Mouse (Mus musculus): Measurements from ENCODE around the gene Hist1h4c. TPM values are rescaled to one million over a fixed set of nuclear protein-coding genes. Genes with fewer than 3 reads are reported as not detected.

Hist1h4c gene
- polyA plus RNA-seq, 1 experiment from 2014 or later = 4.2 TPM

DNA sequence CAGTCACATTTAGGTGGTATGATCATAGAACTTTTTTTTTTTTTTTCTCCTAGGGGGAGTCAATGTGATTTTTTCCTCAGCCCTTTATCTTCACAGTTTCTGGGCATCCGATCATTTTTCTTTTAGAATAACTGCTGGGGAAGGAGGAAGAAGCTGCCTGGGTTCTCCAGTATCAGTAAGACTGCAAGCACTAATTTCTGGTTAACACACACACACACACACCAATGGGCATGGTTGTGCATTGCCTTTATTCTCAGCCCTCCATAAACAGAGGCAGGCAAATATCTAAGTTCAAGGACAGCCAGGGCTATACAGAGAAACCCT lies 15.7 kb downstream of the Hist1h4c start:
- no peak for ATAC-seq (ENCODE audit: insufficient number of reproducible peaks, low FRiP score, low TSS enrichment, low read depth)
- Histone ChIP-seq H3K4me1 (peaks cover 12% of the 10 kb centered on the region), H3K4me2 (replicated peaks) (peak overlapping the region; percentile 50), H3K36me3 (no peaks in the 10 kb centered on the region), H3K4me3 (replicated peaks) (peak overlapping the region; percentile 51), H3K27me3 (no peaks in the 10 kb centered on the region), H3K9me3 (replicated peaks) (no peaks in the 10 kb centered on the region), H3K27ac (replicated peaks) (peak overlapping the region; percentile 94), H3K9ac (0 out of 2 replicates have a peak overlapping the region, but pooled peaks have one; percentile 35)
- WGBS = 64% methylated on average over 1 of the region's 1 CpGs

DNA sequence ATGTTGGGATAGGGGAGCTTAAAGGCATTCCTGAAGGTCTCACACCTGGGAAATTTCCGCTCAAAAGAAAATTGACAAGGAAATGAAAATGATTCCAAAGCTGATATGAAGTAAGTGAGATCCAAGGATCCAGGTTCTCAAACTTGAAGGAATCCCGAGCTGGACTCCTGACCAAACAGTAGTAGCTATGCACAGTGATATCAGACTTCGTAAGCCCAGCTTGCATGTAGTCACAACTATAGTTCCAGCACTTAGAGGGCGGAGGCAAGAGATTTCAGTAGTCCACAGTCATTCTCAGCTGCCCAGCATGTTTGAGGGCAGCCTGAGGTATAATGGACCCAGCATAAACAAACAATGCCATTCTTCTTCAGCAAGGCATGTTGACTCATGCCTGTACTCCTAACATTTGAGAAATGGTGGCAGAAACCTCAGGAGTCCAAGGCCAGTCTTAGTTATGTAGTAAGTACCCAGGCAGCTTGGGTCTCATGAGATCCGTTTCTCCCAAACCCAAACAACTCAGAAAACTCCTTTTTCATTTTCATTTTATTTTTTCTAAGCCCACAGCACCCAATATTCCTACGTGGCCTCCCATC lies 16.2 kb downstream of the Hist1h4c start:
- Histone ChIP-seq H3K4me1 (peaks cover 12% of the 10 kb centered on the region), H3K4me3 (replicated peaks) (no peak overlapping the region), H3K27ac (replicated peaks) (no peak overlapping the region), H3K27me3 (no peaks in the 10 kb centered on the region), H3K9me3 (replicated peaks) (no peaks in the 10 kb centered on the region), H3K36me3 (no peaks in the 10 kb centered on the region), H3K4me2 (replicated peaks) (no peak overlapping the region), H3K9ac (no peak overlapping the region)
- ATAC-seq (ENCODE audit: insufficient number of reproducible peaks, low FRiP score, low TSS enrichment, low read depth) = no peak
- WGBS = 81% methylated on average over 6 of the region's 6 CpGs

DNA sequence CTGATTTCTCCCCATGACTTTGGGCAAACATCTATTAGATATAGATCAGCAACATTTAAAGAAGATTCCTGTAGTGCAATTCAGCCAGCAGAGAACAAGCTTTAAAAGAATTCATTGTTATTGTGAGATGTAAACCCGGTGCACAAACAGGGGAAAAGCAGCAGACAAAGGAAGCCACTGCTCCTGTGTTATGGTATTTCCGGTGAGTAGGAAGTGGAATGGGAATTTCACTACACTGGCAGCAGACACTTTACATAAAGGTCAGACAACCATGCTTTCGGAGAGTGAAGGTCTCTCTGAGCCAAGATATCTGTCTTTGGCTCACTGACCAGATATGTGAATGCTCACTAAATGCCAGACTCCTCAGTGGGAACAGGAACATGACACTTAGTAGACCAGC lies 35.7 kb downstream of the Hist1h4c start:
- WGBS = 68% methylated on average over 3 of the region's 3 CpGs
- no peaks in the 10 kb centered on the region for H3K36me3 ChIP-seq
- H3K27ac ChIP-seq (replicated peaks) = no peak overlapping the region
- H3K9me3 ChIP-seq (replicated peaks) = no peaks in the 10 kb centered on the region
- H3K4me2 ChIP-seq (replicated peaks) = no peak overlapping the region
- ATAC-seq (ENCODE audit: insufficient number of reproducible peaks, low FRiP score, low TSS enrichment, low read depth) = no peak
- H3K9ac ChIP-seq = no peak overlapping the region
- no peaks in the 10 kb centered on the region for H3K27me3 ChIP-seq
- no peak overlapping the region for H3K4me3 ChIP-seq (replicated peaks)
- H3K4me1 ChIP-seq = no peaks in the 10 kb centered on the region

DNA sequence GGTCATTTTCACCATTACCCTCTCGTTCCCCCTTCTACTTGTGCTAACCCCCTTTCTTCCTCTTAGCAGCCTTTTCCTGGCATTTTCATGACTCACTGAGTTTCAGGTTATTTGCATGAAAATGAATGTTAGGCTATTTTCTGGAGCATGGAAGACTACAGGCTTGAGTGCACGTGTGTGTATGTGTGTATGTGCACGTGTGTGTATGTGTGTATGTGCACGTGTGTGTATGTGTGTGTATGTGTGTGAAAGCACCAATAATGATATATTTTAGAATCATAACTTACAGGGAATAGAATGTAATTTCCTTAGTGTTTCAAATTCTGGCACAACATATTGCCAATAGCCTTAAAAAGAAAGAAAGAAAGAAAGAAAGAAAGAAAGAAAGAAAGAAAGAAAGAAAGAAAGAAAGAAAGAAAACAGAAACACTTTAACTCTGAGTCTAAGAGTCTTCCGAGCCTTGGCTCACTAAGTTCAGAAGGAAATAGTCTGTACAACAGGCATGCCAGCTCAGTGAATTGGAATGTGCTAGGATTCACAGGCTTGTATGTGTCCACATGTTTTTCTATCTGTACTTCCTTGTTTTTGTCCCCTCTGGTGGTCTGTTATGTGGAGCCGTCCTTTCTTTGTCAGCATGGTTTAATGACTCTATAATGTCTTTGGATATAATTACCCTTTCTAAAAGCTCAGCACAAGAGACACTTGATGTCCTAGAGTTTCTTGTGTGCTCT lies 38.5 kb downstream of the Hist1h4c start:
- Histone ChIP-seq H3K27ac (replicated peaks) (no peak overlapping the region), H3K4me3 (replicated peaks) (no peak overlapping the region), H3K9me3 (replicated peaks) (no peaks in the 10 kb centered on the region), H3K9ac (no peak overlapping the region), H3K36me3 (no peaks in the 10 kb centered on the region), H3K4me2 (replicated peaks) (no peak overlapping the region), H3K4me1 (no peaks in the 10 kb centered on the region), H3K27me3 (no peaks in the 10 kb centered on the region)
- ATAC-seq (ENCODE audit: insufficient number of reproducible peaks, low FRiP score, low TSS enrichment, low read depth) = no peak
- WGBS = 67% methylated on average over 6 of the region's 6 CpGs

Small RNA genes lying within 50 kb of the gene (microRNA-seq; reads per million reads assigned to microRNA genes)
- gene Gm44314 (ENCODE audit: borderline number of aligned reads) (not detected), gene Gm44350 (ENCODE audit: borderline number of aligned reads) (not detected)

Other genes starting within 250 kb of the Hist1h4c start
- 0.04 TPM in 1 of 2 replicates, not detected in the other for gene Btn1a1, start 232.6 kb downstream of the Hist1h4c start, polyA plus RNA-seq (2015; fragmentation: Nextera tagmentation; extraction: Ambion mirVana)
- gene Btn2a2, start 209.6 kb downstream of the Hist1h4c start, polyA plus RNA-seq (2015; fragmentation: Nextera tagmentation; extraction: Ambion mirVana) = 0.55 and 0.65 TPM in 2 replicates
- 6.1 and 7.1 TPM in 2 replicates for gene Hist1h4h, start 167.4 kb downstream of the Hist1h4c start, polyA plus RNA-seq (2015; fragmentation: Nextera tagmentation; extraction: Ambion mirVana)
- 2.7 and 3.4 TPM in 2 replicates for gene Hist1h2af, start 164.5 kb downstream of the Hist1h4c start, polyA plus RNA-seq (2015; fragmentation: Nextera tagmentation; extraction: Ambion mirVana)
- 3.2 and 5.3 TPM in 2 replicates for gene Hist1h3g, start 163.0 kb downstream of the Hist1h4c start, polyA plus RNA-seq (2015; fragmentation: Nextera tagmentation; extraction: Ambion mirVana)
- 1.0 and 1.1 TPM in 2 replicates for gene Hist1h2bh, start 155.1 kb downstream of the Hist1h4c start, polyA plus RNA-seq (2015; fragmentation: Nextera tagmentation; extraction: Ambion mirVana)
- 0.25 and 0.37 TPM in 2 replicates for gene Hist1h3f, start 154.4 kb downstream of the Hist1h4c start, polyA plus RNA-seq (2015; fragmentation: Nextera tagmentation; extraction: Ambion mirVana)
- gene Hist1h4f, start 146.8 kb downstream of the Hist1h4c start, polyA plus RNA-seq (2015; fragmentation: Nextera tagmentation; extraction: Ambion mirVana) = 1.1 and 1.7 TPM in 2 replicates
- gene Hist1h1d, start 145.2 kb downstream of the Hist1h4c start, polyA plus RNA-seq (2015; fragmentation: Nextera tagmentation; extraction: Ambion mirVana) = 0.44 and 0.55 TPM in 2 replicates
- gene Hist1h3e, start 136.1 kb downstream of the Hist1h4c start, polyA plus RNA-seq (2015; fragmentation: Nextera tagmentation; extraction: Ambion mirVana) = 3.7 and 4.4 TPM in 2 replicates
- gene Hist1h2ae, start 127.2 kb downstream of the Hist1h4c start, polyA plus RNA-seq (2015; fragmentation: Nextera tagmentation; extraction: Ambion mirVana) = 53.3 and 77.8 TPM in 2 replicates
- 6.5 and 8.3 TPM in 2 replicates for gene Hist1h2bg, start 127.1 kb downstream of the Hist1h4c start, polyA plus RNA-seq (2015; fragmentation: Nextera tagmentation; extraction: Ambion mirVana)
- gene Hist1h2bf, start 124.3 kb downstream of the Hist1h4c start, polyA plus RNA-seq (2015; fragmentation: Nextera tagmentation; extraction: Ambion mirVana) = 2.8 and 3.7 TPM in 2 replicates
- 1.8 and 3.9 TPM in 2 replicates for gene Hist1h2ad, start 124.1 kb downstream of the Hist1h4c start, polyA plus RNA-seq (2015; fragmentation: Nextera tagmentation; extraction: Ambion mirVana)
- gene Hist1h3d, start 122.7 kb downstream of the Hist1h4c start, polyA plus RNA-seq (2015; fragmentation: Nextera tagmentation; extraction: Ambion mirVana) = 5.0 and 6.0 TPM in 2 replicates
- 86.2 and 107 TPM in 2 replicates for gene Hist1h4d, start 116.9 kb downstream of the Hist1h4c start, polyA plus RNA-seq (2015; fragmentation: Nextera tagmentation; extraction: Ambion mirVana)
- 2.7 and 3.6 TPM in 2 replicates for gene Hist1h2be, start 77.3 kb downstream of the Hist1h4c start, polyA plus RNA-seq (2015; fragmentation: Nextera tagmentation; extraction: Ambion mirVana)
- gene Hist1h1e, start 75.9 kb downstream of the Hist1h4c start, polyA plus RNA-seq (2015; fragmentation: Nextera tagmentation; extraction: Ambion mirVana) = 14.7 and 20.7 TPM in 2 replicates
- 1.1 and 1.3 TPM in 2 replicates for gene Hist1h2ac, start 14.5 kb downstream of the Hist1h4c start, polyA plus RNA-seq (2015; fragmentation: Nextera tagmentation; extraction: Ambion mirVana)
- gene Hist1h2bc, start 14.3 kb downstream of the Hist1h4c start, polyA plus RNA-seq (2015; fragmentation: Nextera tagmentation; extraction: Ambion mirVana) = 63.3 and 66.8 TPM in 2 replicates
- not detected in 2 replicates for gene Hist1h1t, start 2.6 kb downstream of the Hist1h4c start, polyA plus RNA-seq (2015; fragmentation: Nextera tagmentation; extraction: Ambion mirVana)
- gene Hfe, start 12.4 kb upstream of the Hist1h4c start, polyA plus RNA-seq (2015; fragmentation: Nextera tagmentation; extraction: Ambion mirVana) = 8.7 and 13.0 TPM in 2 replicates
- 36.4 TPM in 2 replicates for gene Hist1h1c, start 40.4 kb upstream of the Hist1h4c start, polyA plus RNA-seq (2015; fragmentation: Nextera tagmentation; extraction: Ambion mirVana)
- gene Hist1h3c, start 47.1 kb upstream of the Hist1h4c start, polyA plus RNA-seq (2015; fragmentation: Nextera tagmentation; extraction: Ambion mirVana) = 3.5 and 4.8 TPM in 2 replicates
- gene Hist1h2bb, start 48.3 kb upstream of the Hist1h4c start, polyA plus RNA-seq (2015; fragmentation: Nextera tagmentation; extraction: Ambion mirVana) = 2.0 and 2.1 TPM in 2 replicates
- gene Hist1h2ab, start 52.7 kb upstream of the Hist1h4c start, polyA plus RNA-seq (2015; fragmentation: Nextera tagmentation; extraction: Ambion mirVana) = 23.1 and 38.3 TPM in 2 replicates
- 8.4 and 9.7 TPM in 2 replicates for gene Hist1h3b, start 53.8 kb upstream of the Hist1h4c start, polyA plus RNA-seq (2015; fragmentation: Nextera tagmentation; extraction: Ambion mirVana)
- gene Hist1h4b, start 58.6 kb upstream of the Hist1h4c start, polyA plus RNA-seq (2015; fragmentation: Nextera tagmentation; extraction: Ambion mirVana) = 2.6 and 3.0 TPM in 2 replicates
- 0.39 and 0.42 TPM in 2 replicates for gene Hist1h4a, start 62.8 kb upstream of the Hist1h4c start, polyA plus RNA-seq (2015; fragmentation: Nextera tagmentation; extraction: Ambion mirVana)
- gene Hist1h3a, start 63.9 kb upstream of the Hist1h4c start, polyA plus RNA-seq (2015; fragmentation: Nextera tagmentation; extraction: Ambion mirVana) = 2.3 and 3.5 TPM in 2 replicates
- 1.8 and 1.9 TPM in 2 replicates for gene Hist1h1a, start 65.2 kb upstream of the Hist1h4c start, polyA plus RNA-seq (2015; fragmentation: Nextera tagmentation; extraction: Ambion mirVana)
- gene Trim38, start 71.5 kb upstream of the Hist1h4c start, polyA plus RNA-seq (2015; fragmentation: Nextera tagmentation; extraction: Ambion mirVana) = not detected in 2 replicates
- not detected in 2 replicates for gene Slc17a2, start 108.5 kb upstream of the Hist1h4c start, polyA plus RNA-seq (2015; fragmentation: Nextera tagmentation; extraction: Ambion mirVana)
- not detected in 2 replicates for gene Slc17a3, start 141.0 kb upstream of the Hist1h4c start, polyA plus RNA-seq (2015; fragmentation: Nextera tagmentation; extraction: Ambion mirVana)
- gene Slc17a1, start 169.3 kb upstream of the Hist1h4c start, polyA plus RNA-seq (2015; fragmentation: Nextera tagmentation; extraction: Ambion mirVana) = not detected in 2 replicates
- gene Slc17a4, start 216.6 kb upstream of the Hist1h4c start, polyA plus RNA-seq (2015; fragmentation: Nextera tagmentation; extraction: Ambion mirVana) = not detected in 2 replicates
- gene Hist1h2ba, start 235.7 kb upstream of the Hist1h4c start, polyA plus RNA-seq (2015; fragmentation: Nextera tagmentation; extraction: Ambion mirVana) = not detected in 2 replicates
- not detected in 2 replicates for gene Hist1h2aa, start 236.0 kb upstream of the Hist1h4c start, polyA plus RNA-seq (2015; fragmentation: Nextera tagmentation; extraction: Ambion mirVana)